Mouse (Mus musculus): ENCODE results near the gene Ankrd2. TPM values are rescaled to one million over a fixed set of nuclear protein-coding genes. Genes with fewer than 3 reads are reported as not detected.

The Ankrd2 gene
- total RNA-seq, 2 experiments from 2014 or later: 0.30 to 0.44 TPM

- DNase-seq (ENCODE audit: low spot score in 2 of 2): peak; percentile 28 to 47
These were observed 53.4 kb downstream of the Ankrd2 start for GRCm38 (mm10) chr19:42089103-42089747.

GRCm38 (mm10) chr19:42089748-42090595 lies 54.2 kb downstream of the Ankrd2 start, which contains the start of gene Pi4k2a:
TSS of gene Pi4k2a (plus strand) at chr19:42090470.
- peak; percentile 99 to 100 for DNase-seq (ENCODE audit: low spot score in 2 of 2)

GRCm38 (mm10) chr19:42090637-42091141 lies 54.9 kb downstream of the Ankrd2 start:
- DNase-seq (ENCODE audit: low spot score in 2 of 2): peak in 1 of 2 experiments; percentile 29

Other genes with a start within 250 kb of the Ankrd2 start
- 1 to 10 TPM; 3.2 to 3.8 TPM for gene Arhgap19, start 234.0 kb upstream of the Ankrd2 start, total RNA-seq (2021)
- gene Frat1, start 206.0 kb upstream of the Ankrd2 start, total RNA-seq (2021): 10 to 100 TPM; 14.0 to 15.7 TPM
- 1 to 10 TPM; 7.1 to 7.4 TPM for gene Frat2, start 187.9 kb upstream of the Ankrd2 start, total RNA-seq (2021)
- gene Rrp12, start 139.8 kb upstream of the Ankrd2 start, total RNA-seq (2021): 10 to 100 TPM; 29.7 to 31.5 TPM
- gene Pgam1, start 124.1 kb upstream of the Ankrd2 start, total RNA-seq (2021): 100 to 1,000 TPM; 593 to 606 TPM
- gene Exosc1, start 102.6 kb upstream of the Ankrd2 start, total RNA-seq (2021): 10 to 100 TPM; 20.4 to 30.6 TPM
- gene Zdhhc16, start 102.5 kb upstream of the Ankrd2 start, total RNA-seq (2021): 10 to 100 TPM; 42.7 to 49.4 TPM
- gene Mms19, start 54.8 kb upstream of the Ankrd2 start, total RNA-seq (2021): 10 to 100 TPM; 30.9 to 32.3 TPM
- gene Ubtd1, start 54.2 kb upstream of the Ankrd2 start, total RNA-seq (2021): 10 to 100 TPM; 12.0 to 12.2 TPM
- 1 to 10 TPM; 4.9 to 5.0 TPM for gene Hoga1, start 9.6 kb downstream of the Ankrd2 start, total RNA-seq (2021)
- gene 4933411K16Rik, start 16.2 kb downstream of the Ankrd2 start, total RNA-seq (2021): under 1 TPM; 0.53 to 0.73 TPM
- 10 to 100 TPM; 66.2 to 67.8 TPM for gene Morn4, start 50.4 kb downstream of the Ankrd2 start, total RNA-seq (2021)
- 10 to 100 TPM; 68.9 to 69.7 TPM for gene Pi4k2a, start 54.5 kb downstream of the Ankrd2 start, total RNA-seq (2021)
- gene Avpi1, start 93.1 kb downstream of the Ankrd2 start, total RNA-seq (2021): 10 to 100 TPM; 32.0 to 33.3 TPM
- gene Marveld1, start 111.4 kb downstream of the Ankrd2 start, total RNA-seq (2021): 1 to 10 TPM; 8.3 to 8.6 TPM
- gene Zfyve27, start 128.0 kb downstream of the Ankrd2 start, total RNA-seq (2021): 10 to 100 TPM; 78.2 to 85.1 TPM
- 1 to 10 TPM in 1 of 2 experiments, under 1 TPM in 1; 0.49 to 2.1 TPM for gene Sfrp5, start 166.3 kb downstream of the Ankrd2 start, total RNA-seq (2021)
- 100 to 1,000 TPM; 112 to 119 TPM for gene Golga7b, start 211.6 kb downstream of the Ankrd2 start, total RNA-seq (2021)